Mouse (Mus musculus) spleen, postnatal 36 days (tissue): ENCODE measurements at regions not wholly inside any gene's neighbourhood (a gene's known extent, or its start where the extent isn't known, plus 50 kb on each side); places are given as distances from the start of the nearest gene placed in this dataset.

Source experiments
- DNase-seq, 2 experiments: peaks; one replicate each; pipeline ENCODE4 v3.0.0; 2022; ENCODE audit warnings: low spot score in 2 of 2, mixed read lengths in 1 of 2

- DNase-seq = no peak
Measured at GRCm38 (mm10) chr2:137827814-137828374, 428.5 kb upstream of the Btbd3 start.

- DNase-seq = no peak
Measured at GRCm38 (mm10) chr2:137821344-137821916, 434.9 kb upstream of the Btbd3 start.

- DNase-seq = no peak
Measured at GRCm38 (mm10) chr2:137814945-137815344, 441.4 kb upstream of the Btbd3 start.

GRCm38 (mm10) chr2:137808401-137809230, 447.7 kb upstream of the Btbd3 start:
- DNase-seq = no peak

GRCm38 (mm10) chr2:137807594-137808295, 448.6 kb upstream of the Btbd3 start:
- no peak for DNase-seq

GRCm38 (mm10) chr2:137794841-137795240, 461.5 kb upstream of the Btbd3 start:
- no peak for DNase-seq

- no peak for DNase-seq
Measured at GRCm38 (mm10) chr2:137784091-137784490, 472.3 kb upstream of the Btbd3 start.

- DNase-seq = no peak
Measured at GRCm38 (mm10) chr2:137777430-137777829, 478.9 kb upstream of the Btbd3 start.

GRCm38 (mm10) chr2:137764785-137765184, 491.6 kb upstream of the Btbd3 start:
- DNase-seq = no peak

GRCm38 (mm10) chr2:137759455-137759854, 496.9 kb upstream of the Btbd3 start:
- DNase-seq = no peak

- DNase-seq = no peak
Measured at GRCm38 (mm10) chr2:137758389-137758788, 498.0 kb upstream of the Btbd3 start.

GRCm38 (mm10) chr2:137757231-137758212, 498.8 kb upstream of the Btbd3 start:
- no peak for DNase-seq

GRCm38 (mm10) chr2:137756220-137756619, 500.1 kb upstream of the Btbd3 start:
- DNase-seq = no peak

- DNase-seq = no peak
Measured at GRCm38 (mm10) chr2:137754481-137754880, 501.9 kb upstream of the Btbd3 start.

GRCm38 (mm10) chr2:137732410-137732809, 524.0 kb upstream of the Btbd3 start:
- DNase-seq = no peak

- no peak for DNase-seq
Measured at GRCm38 (mm10) chr2:137730472-137730931, 525.9 kb upstream of the Btbd3 start.

GRCm38 (mm10) chr2:137729871-137730270, 526.5 kb upstream of the Btbd3 start:
- no peak for DNase-seq

- no peak for DNase-seq
Measured at GRCm38 (mm10) chr2:137729207-137729606, 527.2 kb upstream of the Btbd3 start.

- DNase-seq = no peak
Measured at GRCm38 (mm10) chr2:137723651-137724050, 532.7 kb upstream of the Btbd3 start.

- DNase-seq = no peak
Measured at GRCm38 (mm10) chr2:137721767-137722424, 534.5 kb upstream of the Btbd3 start.
